Mouse (Mus musculus) stomach, postnatal 0 days (tissue): Measurements from ENCODE around the gene Slc25a40. TPM values are rescaled to one million over a fixed set of nuclear protein-coding genes. Genes with fewer than 3 reads are reported as not detected.

Experiments used
- ATAC-seq: fragments of 200-750 bp; cut with Nextera tagmentation; 2 replicates; pipeline ENCODE4 v1.8.0; 2017; ENCODE audit not compliant: low FRiP score, low TSS enrichment
- DNase-seq: peaks from one replicate; pipeline ENCODE4 v3.0.0-alpha.2; 2016; ENCODE audit warnings: low spot score
- H3K27ac ChIP-seq: fragments of 300-500 bp; sonication (generic); replicated peaks from 2 replicates; pipeline ENCODE4 v1.5.1; 2014; ENCODE audit warnings: mild to moderate bottlenecking, control low read depth
- H3K27me3 ChIP-seq: fragments of 300-500 bp; sonication (generic); 2 replicates; pipeline ENCODE4 v1.6.1; 2014; ENCODE audit warnings: low read length; ENCODE audit not compliant: control insufficient read depth, insufficient read depth
- H3K36me3 ChIP-seq: fragments of 300-500 bp; sonication (generic); 2 replicates; pipeline ENCODE4 v1.6.1; 2014; ENCODE audit warnings: low read length, mixed read lengths; ENCODE audit not compliant: control insufficient read depth, insufficient read depth
- H3K4me1 ChIP-seq: fragments of 300-500 bp; sonication (generic); replicated peaks from 2 replicates; pipeline ENCODE4 v1.6.1; 2014; ENCODE audit warnings: antibody characterized with exemption; ENCODE audit not compliant: control insufficient read depth, insufficient read depth
- H3K4me2 ChIP-seq: fragments of 300-500 bp; sonication (generic); replicated peaks from 2 replicates; pipeline ENCODE4 v1.6.1; 2014; ENCODE audit warnings: low read depth, mild to moderate bottlenecking, control low read depth, moderate library complexity
- H3K4me3 ChIP-seq: fragments of 300-500 bp; sonication (generic); 2 replicates; pipeline ENCODE4 v1.5.1; 2014; ENCODE audit warnings: low read depth, low read length, control low read depth
- H3K9ac ChIP-seq: fragments of 300-500 bp; sonication (generic); 2 replicates; pipeline ENCODE4 v1.6.1; 2014; ENCODE audit warnings: mild to moderate bottlenecking, low read length, control low read depth, mixed read lengths
- H3K9me3 ChIP-seq: fragments of 300-500 bp; sonication (generic); 2 replicates; pipeline ENCODE4 v1.6.1; 2016; ENCODE audit warnings: low read length; ENCODE audit not compliant: control insufficient read depth
- CTCF ChIP-seq: IDR thresholded peaks from 2 replicates; pipeline ENCODE4 v1.5.1; 2016; ENCODE audit warnings: antibody characterized with exemption, low read depth, mild to moderate bottlenecking, moderate library complexity
- EP300 ChIP-seq: optimal IDR thresholded peaks from 2 replicates; pipeline ENCODE3; 2016; ENCODE audit warnings: antibody characterized with exemption
- WGBS: fragments of 180-500 bp; shearing (Covaris S2); extraction: QIAGEN DNeasy Blood & Tissue Kit; methylation state at CpG from one replicate; pipeline ENCODE4 v1.1.7; 2014; 5-methylcytosine and 5-hydroxymethylcytosine counted together
- polyA plus RNA-seq: library from polyadenylated mRNA; unstranded; fragments of >200 nt; fragmentation: Nextera tagmentation; extraction: Ambion mirVana; gene quantifications from 2 replicates; pipeline ENCODE4 v1.2.1, GENCODE M21; 2015

The Slc25a40 gene
- polyA plus RNA-seq, result 6.5 and 7.1 TPM in 2 replicates

- ATAC-seq (peak; percentile 99), DNase-seq (peak; percentile 93)
- peak within 1 kb of the TSS; percentile 81 for H3K9ac ChIP-seq
- no peaks in the 10 kb centered on the region for H3K4me1 ChIP-seq
- peak within 1 kb of the TSS; percentile 95 for H3K4me2 ChIP-seq
- no peaks in the 10 kb centered on the region for H3K9me3 ChIP-seq
- H3K27ac ChIP-seq, result peak within 1 kb of the TSS; percentile 86
- H3K36me3 ChIP-seq, result no peaks in the 10 kb centered on the region
- under 1% methylated on average over 87 of the region's 93 CpGs for WGBS
- no peaks in the 10 kb centered on the region for H3K27me3 ChIP-seq
- H3K4me3 ChIP-seq, result peak within 1 kb of the TSS; percentile 87
- TF ChIP-seq EP300 (no peak), CTCF (no peak)
Observed at GRCm38 (mm10) chr5:8422157-8422931, at the start of gene Slc25a40, which contains the start of gene Dbf4. TSS of gene Slc25a40 (plus strand) at chr5:8422850. TSS of gene Dbf4 (minus strand) at chr5:8422716.

DNA sequence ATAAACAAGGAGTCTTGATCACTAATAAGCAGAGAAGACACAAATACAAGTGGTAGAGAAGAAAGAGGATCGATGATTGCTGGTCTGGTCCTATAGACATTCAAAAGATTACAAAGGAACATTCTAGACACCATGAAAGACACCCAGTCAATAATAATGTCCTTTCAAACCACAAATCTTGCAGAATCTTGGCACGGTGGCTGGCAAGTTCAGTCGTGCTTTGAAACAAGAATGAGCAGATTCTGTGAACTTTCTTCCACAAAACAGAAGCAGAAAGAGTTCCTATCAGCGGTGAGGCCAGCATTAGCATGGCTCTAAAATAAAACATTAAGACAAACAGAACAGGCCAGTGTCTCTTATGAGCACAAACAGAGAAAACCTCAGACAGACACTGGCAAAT lies 49.2 kb upstream of the Slc25a40 start:
- TF ChIP-seq CTCF, result no peak
- H3K4me1 ChIP-seq, result no peaks in the 10 kb centered on the region
- no peaks in the 10 kb centered on the region for H3K36me3 ChIP-seq
- H3K4me3 ChIP-seq, result no peak overlapping the region
- no peak overlapping the region for H3K9ac ChIP-seq
- 53% methylated on average over 4 of the region's 4 CpGs for WGBS
- ATAC-seq (no peak), DNase-seq (no peak)
- no peaks in the 10 kb centered on the region for H3K9me3 ChIP-seq
- no peak overlapping the region for H3K27ac ChIP-seq
- H3K27me3 ChIP-seq, result no peaks in the 10 kb centered on the region
- H3K4me2 ChIP-seq, result no peak overlapping the region

DNA sequence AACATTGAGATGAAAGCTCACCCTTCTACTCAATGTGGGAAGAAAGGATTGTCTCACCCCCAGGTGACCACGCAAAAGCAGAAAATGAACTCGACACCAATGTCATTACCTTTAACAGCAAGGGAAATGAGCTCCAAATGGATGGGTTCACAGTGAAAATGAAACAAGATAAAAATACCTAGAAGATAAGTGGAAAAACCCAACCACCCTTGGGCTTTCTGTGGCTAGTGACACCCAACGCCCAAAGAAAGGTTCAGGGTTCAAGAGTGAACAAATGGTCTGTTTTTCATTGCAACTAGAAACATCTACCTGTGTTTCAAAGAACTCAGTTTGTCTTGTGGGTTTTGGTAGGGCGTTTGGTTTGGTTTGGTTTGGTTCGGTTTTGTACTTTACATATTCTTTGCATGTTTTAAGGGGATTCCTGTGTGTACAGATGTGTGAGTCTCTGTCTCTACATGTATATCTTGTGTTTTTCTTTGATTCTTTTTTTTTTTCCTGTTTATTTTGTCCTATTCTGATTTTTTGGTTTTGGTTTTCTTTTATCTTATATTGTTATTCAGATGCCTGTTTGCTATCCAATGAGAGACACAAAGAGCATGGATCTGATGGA lies 48.2 kb upstream of the Slc25a40 start:
- H3K36me3 ChIP-seq, result no peaks in the 10 kb centered on the region
- no peak overlapping the region for H3K27ac ChIP-seq
- WGBS, result 79% methylated on average over 5 of the region's 5 CpGs
- no peak overlapping the region for H3K4me3 ChIP-seq
- TF ChIP-seq CTCF (no peak), EP300 (no peak)
- ATAC-seq, result no peak
- no peak overlapping the region for H3K4me2 ChIP-seq
- H3K27me3 ChIP-seq, result no peaks in the 10 kb centered on the region
- DNase-seq, result no peak
- no peak overlapping the region for H3K9ac ChIP-seq
- no peaks in the 10 kb centered on the region for H3K9me3 ChIP-seq
- H3K4me1 ChIP-seq, result no peaks in the 10 kb centered on the region

GRCm38 (mm10) chr5:8393891-8394583 lies 28.6 kb upstream of the Slc25a40 start:
- H3K4me3 ChIP-seq, result no peak overlapping the region
- no peak overlapping the region for H3K4me2 ChIP-seq
- no peak overlapping the region for H3K9ac ChIP-seq
- H3K27me3 ChIP-seq, result no peaks in the 10 kb centered on the region
- H3K27ac ChIP-seq, result no peak overlapping the region
- no peak for ATAC-seq
- no peaks in the 10 kb centered on the region for H3K4me1 ChIP-seq
- no peak for DNase-seq
- TF ChIP-seq CTCF (no peak), EP300 (no peak)
- peaks cover 5% of the 10 kb centered on the region for H3K36me3 ChIP-seq
- WGBS, result 78% methylated on average over 1 of the region's 1 CpGs
- H3K9me3 ChIP-seq, result no peaks in the 10 kb centered on the region

DNA sequence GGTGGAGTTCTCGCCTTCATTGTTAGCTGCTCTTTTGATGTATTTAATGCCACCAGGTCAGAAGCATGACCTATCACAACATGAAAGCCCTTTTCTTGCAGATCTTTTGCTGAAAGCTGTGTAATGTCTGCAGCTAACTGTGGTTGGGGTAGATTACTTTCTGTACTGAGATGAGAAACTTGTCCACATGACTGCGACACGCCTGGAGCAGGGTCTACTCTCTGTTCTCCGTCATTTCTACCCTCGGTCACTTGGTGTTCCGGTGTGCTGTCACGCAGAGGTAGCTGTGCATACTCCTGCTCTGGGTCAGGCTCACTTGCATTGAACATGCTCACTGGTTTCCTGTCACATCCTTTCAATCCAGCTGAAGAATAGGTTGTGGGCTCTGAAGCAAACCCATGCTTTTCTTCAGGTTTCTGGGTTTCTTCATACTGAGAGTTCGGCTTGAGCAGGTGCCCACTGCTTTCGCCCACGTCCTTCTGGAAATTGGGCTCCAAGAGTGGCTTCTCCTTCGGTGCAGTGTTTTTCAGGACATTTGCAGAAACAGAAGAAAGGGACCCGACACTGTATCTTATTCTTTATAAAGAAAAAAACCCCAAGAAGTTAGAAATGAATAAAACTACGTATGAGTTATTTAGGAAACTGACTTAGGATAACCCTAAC lies 24.9 kb upstream of the Slc25a40 start:
- no peak for ATAC-seq
- no peak for TF ChIP-seq EP300
- no peak for TF ChIP-seq CTCF
- no peak overlapping the region for H3K27ac ChIP-seq
- no peaks in the 10 kb centered on the region for H3K9me3 ChIP-seq
- H3K9ac ChIP-seq, result no peak overlapping the region
- H3K4me2 ChIP-seq, result no peak overlapping the region
- no peak overlapping the region for H3K4me3 ChIP-seq
- no peaks in the 10 kb centered on the region for H3K27me3 ChIP-seq
- H3K36me3 ChIP-seq, result peaks cover 5% of the 10 kb centered on the region
- DNase-seq, result no peak
- 92% methylated on average over 13 of the region's 13 CpGs for WGBS
- H3K4me1 ChIP-seq, result no peaks in the 10 kb centered on the region
